Comparison of ENCODE assay signal across 9 mouse cellular contexts in genomic region chr7:62924585-62925331, GRCm38 (mm10).
DNase-seq lines count a peak whose midpoint lies in the region; ATAC-seq and TF ChIP-seq lines count a peak whose summit lies in the region.
"Had no signal": no experiment of that assay in that cellular context is flagged by ENCODE, and none has a peak within 500 bp of the region (broad histone marks: within the 10 kb centered on the region; RNA-seq: fewer than 3 reads in every experiment).

No protein-coding gene starts in this region.

- no peak for ATAC-seq in intestine, postnatal 0 days
- ATAC-seq in intestine, embryonic 16.5 days = no peak
- ATAC-seq in stomach, postnatal 0 days (ENCODE audit: low FRiP score, low TSS enrichment) = no peak

- no peaks in the 10 kb centered on the region for H3K4me1 ChIP-seq in intestine, postnatal 0 days (replicated peaks; ENCODE audit: control insufficient read depth, insufficient read depth, low read length)
- no peaks in the 10 kb centered on the region for H3K4me1 ChIP-seq in intestine, embryonic 16.5 days (ENCODE audit: control insufficient read depth, insufficient read depth, low read length)
- H3K4me1 ChIP-seq in stomach, postnatal 0 days (replicated peaks; ENCODE audit: control insufficient read depth, insufficient read depth) = no peaks in the 10 kb centered on the region
- H3K4me1 ChIP-seq in heart, embryonic 10.5 days = no peaks in the 10 kb centered on the region
- H3K4me1 ChIP-seq: limb, embryonic 15.5 days had no signal

- H3K27me3 ChIP-seq in intestine, postnatal 0 days (replicated peaks; ENCODE audit: control insufficient read depth, insufficient read depth, low read length) = no peaks in the 10 kb centered on the region
- no peaks in the 10 kb centered on the region for H3K27me3 ChIP-seq in intestine, embryonic 16.5 days (replicated peaks; ENCODE audit: control insufficient read depth, insufficient read depth, low read length)
- H3K27me3 ChIP-seq in stomach, postnatal 0 days (ENCODE audit: control insufficient read depth, insufficient read depth, low read length) = no peaks in the 10 kb centered on the region
- no peaks in the 10 kb centered on the region for H3K27me3 ChIP-seq in heart, embryonic 10.5 days (ENCODE audit: insufficient read depth, poor library complexity, severe bottlenecking)
- H3K27me3 ChIP-seq: limb, embryonic 15.5 days had no signal

- H3K9me3 ChIP-seq in intestine, postnatal 0 days (ENCODE audit: control insufficient read depth) = no peaks in the 10 kb centered on the region
- H3K9me3 ChIP-seq in intestine, embryonic 16.5 days (ENCODE audit: control insufficient read depth, low read length) = no peaks in the 10 kb centered on the region
- no peaks in the 10 kb centered on the region for H3K9me3 ChIP-seq in stomach, postnatal 0 days (ENCODE audit: control insufficient read depth, low read length)
- H3K9me3 ChIP-seq in heart, embryonic 10.5 days = no peaks in the 10 kb centered on the region
- H3K9me3 ChIP-seq: limb, embryonic 15.5 days had no signal

- no peak overlapping the region for H3K27ac ChIP-seq in intestine, postnatal 0 days (ENCODE audit: low read depth, low read length)
- no peak overlapping the region for H3K27ac ChIP-seq in intestine, embryonic 16.5 days (ENCODE audit: low read length)
- H3K27ac ChIP-seq in stomach, postnatal 0 days (replicated peaks) = no peak overlapping the region
- H3K27ac ChIP-seq in heart, embryonic 10.5 days = no peak overlapping the region
- H3K27ac ChIP-seq: limb, embryonic 15.5 days had no signal

- peak; percentile 8 to 43 for DNase-seq in right cerebral cortex, adult 2 months (ENCODE audit: low spot score in 2 of 2)
- DNase-seq in right cerebral cortex, postnatal 25 days = no peak
- DNase-seq in forelimb bud, embryonic 11.5 days (ENCODE audit: low read depth, low spot score) = peak; percentile 33
- no peak for DNase-seq in stomach, postnatal 0 days (ENCODE audit: low spot score)
- no peak for DNase-seq in heart, embryonic 10.5 days (ENCODE audit: low spot score)
- DNase-seq in MN1 (ENCODE audit: low spot score) = no peak

- no peak for TF ChIP-seq EP300 in stomach, postnatal 0 days (optimal IDR thresholded peaks at IDR 0.05)

- 58% methylated on average over 6 of the region's 6 CpGs for WGBS in intestine, postnatal 0 days
- WGBS in intestine, embryonic 16.5 days = 65% methylated on average over 6 of the region's 6 CpGs
- WGBS in stomach, postnatal 0 days = 57% methylated on average over 6 of the region's 6 CpGs
- WGBS in heart, embryonic 10.5 days = 61% methylated on average over 6 of the region's 6 CpGs

- peak; percentile 73 for TF ChIP-seq CTCF in intestine, postnatal 0 days (IDR thresholded peaks at IDR 0.05; ENCODE audit: low read depth)
- peak; percentile 80 for TF ChIP-seq CTCF in stomach, postnatal 0 days (IDR thresholded peaks at IDR 0.05; ENCODE audit: low read depth)

- no peak overlapping the region for H3K4me3 ChIP-seq in intestine, postnatal 0 days (ENCODE audit: low read depth, low read length)
- no peak overlapping the region for H3K4me3 ChIP-seq in intestine, embryonic 16.5 days (ENCODE audit: low read length)
- H3K4me3 ChIP-seq in stomach, postnatal 0 days (ENCODE audit: low read depth, low read length) = no peak overlapping the region
- H3K4me3 ChIP-seq in heart, embryonic 10.5 days = no peak overlapping the region
- H3K4me3 ChIP-seq: limb, embryonic 15.5 days had no signal

- no peaks in the 10 kb centered on the region for H3K36me3 ChIP-seq in intestine, postnatal 0 days (ENCODE audit: control insufficient read depth, insufficient read depth)
- H3K36me3 ChIP-seq in intestine, embryonic 16.5 days (ENCODE audit: control insufficient read depth, insufficient read depth, low read length) = no peaks in the 10 kb centered on the region
- no peaks in the 10 kb centered on the region for H3K36me3 ChIP-seq in stomach, postnatal 0 days (ENCODE audit: control insufficient read depth, insufficient read depth, low read length)
- no peaks in the 10 kb centered on the region for H3K36me3 ChIP-seq in heart, embryonic 10.5 days
- H3K36me3 ChIP-seq: limb, embryonic 15.5 days had no signal

- H3K9ac ChIP-seq in intestine, postnatal 0 days (ENCODE audit: low read depth, low read length) = no peak overlapping the region
- H3K9ac ChIP-seq in intestine, embryonic 16.5 days (ENCODE audit: low read depth, low read length) = no peak overlapping the region
- no peak overlapping the region for H3K9ac ChIP-seq in stomach, postnatal 0 days (ENCODE audit: low read length)
- H3K9ac ChIP-seq: limb, embryonic 15.5 days had no signal

- H3K4me2 ChIP-seq in intestine, postnatal 0 days (replicated peaks; ENCODE audit: low read depth) = no peak overlapping the region
- H3K4me2 ChIP-seq in intestine, embryonic 16.5 days (ENCODE audit: low read depth, low read length) = no peak overlapping the region
- no peak overlapping the region for H3K4me2 ChIP-seq in stomach, postnatal 0 days (replicated peaks; ENCODE audit: low read depth)
- H3K4me2 ChIP-seq: limb, embryonic 15.5 days had no signal

Comparison
In these comparisons a context has a peak if more than half of its experiments do, and no peak if none do; other contexts are left out.
1. DNase-seq: peak in right cerebral cortex, adult 2 months (2 of 2) and forelimb bud, embryonic 11.5 days (single experiment); none in right cerebral cortex, postnatal 25 days (single experiment), stomach, postnatal 0 days (single experiment), heart, embryonic 10.5 days (single experiment) and MN1 (single experiment).